Mouse (Mus musculus) CH12.LX (cell line): ENCODE data around the gene Adnp. TPM values are rescaled to one million over a fixed set of nuclear protein-coding genes. Genes with fewer than 3 reads are reported as not detected.

Source experiments
- DNase-seq: peaks from one replicate; pipeline ENCODE4 v3.0.0-alpha.2; 2013; ENCODE audit errors: extremely low read depth
- H3K27ac ChIP-seq: 2 replicates; pipeline ENCODE4 v1.5.1; 2012; ENCODE audit warnings: low read depth, mild to moderate bottlenecking, control low read depth, moderate library complexity; ENCODE audit not compliant: insufficient read depth
- H3K27me3 ChIP-seq: replicated peaks from 2 replicates; pipeline ENCODE3; 2012; ENCODE audit warnings: inconsistent platforms
- H3K36me3 ChIP-seq, 2 experiments: replicated peaks in 1 of 2; 2 replicates each; pipeline versions ENCODE3 to v1.6.1; 2012; ENCODE audit warnings: inconsistent platforms in 1 of 2, low read length in 1 of 2, mild to moderate bottlenecking in 1 of 2, mixed read lengths in 1 of 2, moderate library complexity in 1 of 2; ENCODE audit not compliant: control insufficient read depth in 1 of 2, insufficient read depth in 1 of 2
- H3K4me1 ChIP-seq, 2 experiments: 2 replicates each; pipeline ENCODE4 v1.6.1; 2012; ENCODE audit warnings: inconsistent platforms in 1 of 2, moderate library complexity in 1 of 2; ENCODE audit not compliant: insufficient read depth in 2 of 2, control insufficient read depth in 1 of 2
- H3K4me2 ChIP-seq: 2 replicates; pipeline ENCODE4 v1.6.1; 2012; ENCODE audit warnings: low read depth, mild to moderate bottlenecking, control low read depth; ENCODE audit not compliant: poor library complexity, insufficient read depth, severe bottlenecking
- H3K4me3 ChIP-seq, 3 experiments: fragments of 150-350 bp in 1 of 3; sonication (generic) in 1 of 3; replicated peaks in 1 of 3; 2 replicates each; pipeline versions ENCODE3 to v1.5.1; 2011 to 2012; ENCODE audit warnings: low read depth in 2 of 3, low read length in 2 of 3, mild to moderate bottlenecking in 2 of 3, moderate library complexity in 2 of 3, control low read depth in 1 of 3, improper control_type of control experiment in 1 of 3, inconsistent platforms in 1 of 3, mixed read lengths in 1 of 3; ENCODE audit not compliant: poor library complexity in 1 of 3
- H3K79me2 ChIP-seq: replicated peaks from 2 replicates; pipeline ENCODE4 v1.6.1; 2012; ENCODE audit warnings: mild to moderate bottlenecking, moderate library complexity; ENCODE audit not compliant: control insufficient read depth, poor library complexity, insufficient read depth, severe bottlenecking; ENCODE audit errors: extremely low read depth
- H3K9ac ChIP-seq: 2 replicates; pipeline ENCODE4 v1.6.1; 2012; ENCODE audit warnings: low read depth, mild to moderate bottlenecking, control low read depth, moderate library complexity; ENCODE audit not compliant: insufficient read depth
- H3K9me3 ChIP-seq: replicated peaks from 2 replicates; pipeline ENCODE3; 2012; ENCODE audit warnings: low read length, inconsistent platforms, mixed read lengths
- CHD1 ChIP-seq: IDR thresholded peaks from 2 replicates; pipeline ENCODE4 v1.6.1; 2012; ENCODE audit warnings: low read depth, low read length, improper control_type of control experiment, inconsistent platforms
- CHD2 ChIP-seq: IDR thresholded peaks from 2 replicates; pipeline ENCODE4 v1.6.1; 2011; ENCODE audit warnings: low read length, improper control_type of control experiment
- CTCF ChIP-seq, 2 experiments: IDR thresholded peaks in 1 of 2; conservative IDR thresholded peaks in 1 of 2; 2 replicates each; pipeline ENCODE4 v1.5.1; 2011 to 2012; ENCODE audit warnings: low read depth in 2 of 2, low read length in 2 of 2, improper control_type of control experiment in 1 of 2, inconsistent platforms in 1 of 2, mild to moderate bottlenecking in 1 of 2, moderate library complexity in 1 of 2
- E2F4 ChIP-seq: IDR thresholded peaks from 2 replicates; pipeline ENCODE4 v1.6.1; 2011; ENCODE audit warnings: low read depth, low read length, improper control_type of control experiment; ENCODE audit not compliant: insufficient replicate concordance
- EP300 ChIP-seq: IDR thresholded peaks from 2 replicates; pipeline ENCODE4 v1.6.1; 2011; ENCODE audit warnings: low read length, improper control_type of control experiment
- ETS1 ChIP-seq: conservative IDR thresholded peaks from 2 replicates; pipeline ENCODE4 v1.6.1; 2012; ENCODE audit warnings: low read depth, mild to moderate bottlenecking, inconsistent platforms, low read length, improper control_type of control experiment, moderate library complexity
- HCFC1 ChIP-seq: IDR thresholded peaks from 2 replicates; pipeline ENCODE4 v1.6.1; 2012; ENCODE audit warnings: low read depth, mild to moderate bottlenecking, inconsistent platforms, low read length, improper control_type of control experiment
- JUN ChIP-seq: IDR thresholded peaks from 2 replicates; pipeline ENCODE4 v1.6.1; 2011; ENCODE audit warnings: low read depth, mild to moderate bottlenecking, low read length, improper control_type of control experiment, moderate library complexity; ENCODE audit not compliant: insufficient read depth
- JUND ChIP-seq: conservative IDR thresholded peaks from 2 replicates; pipeline ENCODE4 v1.6.1; 2011; ENCODE audit warnings: low read depth, low read length, improper control_type of control experiment
- KAT2A ChIP-seq: IDR thresholded peaks from 2 replicates; pipeline ENCODE4 v1.6.1; 2012; ENCODE audit warnings: low read length, improper control_type of control experiment, inconsistent platforms; ENCODE audit not compliant: insufficient replicate concordance
- MEF2A ChIP-seq: IDR thresholded peaks from 2 replicates; pipeline ENCODE4 v1.6.1; 2014; ENCODE audit warnings: low read depth, mild to moderate bottlenecking, inconsistent platforms, low read length, improper control_type of control experiment, borderline replicate concordance
- MYC ChIP-seq: IDR thresholded peaks from 2 replicates; pipeline ENCODE4 v1.6.1; 2011; ENCODE audit warnings: low read depth, mild to moderate bottlenecking, improper control_type of control experiment, low read length
- NRF1 ChIP-seq: IDR thresholded peaks from 2 replicates; pipeline ENCODE4 v1.6.1; 2014; ENCODE audit warnings: low read depth, mild to moderate bottlenecking, inconsistent platforms, low read length, improper control_type of control experiment, moderate library complexity
- PAX5 ChIP-seq: IDR thresholded peaks from 2 replicates; pipeline ENCODE4 v1.6.1; 2012; ENCODE audit warnings: low read length, inconsistent platforms, mixed read lengths
- POLR2A ChIP-seq: IDR thresholded peaks from 2 replicates; pipeline ENCODE4 v1.6.1; 2011; ENCODE audit warnings: low read depth, mild to moderate bottlenecking, improper control_type of control experiment, low read length
- RAD21 ChIP-seq: IDR thresholded peaks from 2 replicates; pipeline ENCODE4 v1.6.1; 2011; ENCODE audit warnings: low read depth, mild to moderate bottlenecking, low read length, improper control_type of control experiment, moderate library complexity
- RCOR1 ChIP-seq: conservative IDR thresholded peaks from 2 replicates; pipeline ENCODE4 v1.6.1; 2012; ENCODE audit warnings: low read depth, mild to moderate bottlenecking, inconsistent platforms, low read length, improper control_type of control experiment
- SIN3A ChIP-seq: IDR thresholded peaks from 2 replicates; pipeline ENCODE4 v1.6.1; 2012; ENCODE audit warnings: low read length, improper control_type of control experiment, inconsistent platforms
- SMC3 ChIP-seq: IDR thresholded peaks from 2 replicates; pipeline ENCODE4 v1.6.1; 2011; ENCODE audit warnings: low read depth, low read length, improper control_type of control experiment
- TBP ChIP-seq: conservative IDR thresholded peaks from 2 replicates; pipeline ENCODE4 v1.6.1; 2011; ENCODE audit warnings: low read depth, low read length, improper control_type of control experiment
- TCF12 ChIP-seq: IDR thresholded peaks from 2 replicates; pipeline ENCODE4 v1.6.1; 2014; ENCODE audit warnings: low read depth, mild to moderate bottlenecking, inconsistent platforms, low read length, improper control_type of control experiment
- UBTF ChIP-seq: IDR thresholded peaks from 2 replicates; pipeline ENCODE4 v1.6.1; 2012; ENCODE audit warnings: low read depth, mild to moderate bottlenecking, inconsistent platforms, low read length, improper control_type of control experiment, moderate library complexity
- ZKSCAN1 ChIP-seq: IDR thresholded peaks from 2 replicates; pipeline ENCODE4 v1.6.1; 2012; ENCODE audit warnings: low read depth, inconsistent platforms, low read length, improper control_type of control experiment, borderline replicate concordance
- ZMIZ1 ChIP-seq: IDR thresholded peaks from 2 replicates; pipeline ENCODE4 v1.6.1; 2012; ENCODE audit warnings: low read depth, mild to moderate bottlenecking, inconsistent platforms, low read length, improper control_type of control experiment
- ZNF384 ChIP-seq: IDR thresholded peaks from 2 replicates; pipeline ENCODE4 v1.6.1; 2012; ENCODE audit warnings: low read depth, low read length, improper control_type of control experiment, inconsistent platforms
- dilution Hi-C: fragments of 300-500 bp; cut with MboI; formaldehyde crosslinking; loops from 2 replicates; pipeline ENCODE4 v1.14.3; 2020; ENCODE audit warnings: low sequenced_read_pairs; ENCODE audit not compliant: extremely low pct_unique_long_range_greater_than_20kb, extremely low pct_ligation_motif_present
- in situ Hi-C: fragments of 300-500 bp; cut with MboI; formaldehyde crosslinking; loops from 3 replicates; pipeline ENCODE4 v1.14.3; 2019; ENCODE audit warnings: low sequenced_read_pairs, low pct_ligation_motif_present, low pct_unique_long_range_greater_than_20kb, mixed read lengths
- polyA plus RNA-seq: library from polyadenylated mRNA; unstranded; fragments of >175 nt; gene quantifications from 2 replicates; pipeline ENCODE4 v1.2.1, GENCODE M21; 2012; ENCODE audit warnings: low read depth; ENCODE audit not compliant: insufficient read length
- total RNA-seq, 2 experiments: library from RNA; depleted of rRNA; stranded (reverse); fragments of 300-350 nt in 1 of 2; fragments of >200 nt in 1 of 2; gene quantifications; 2 replicates each; pipeline ENCODE4 v1.2.3; 2012 to 2014

The Adnp gene
- total and polyA plus RNA-seq, 3 experiments = 1.3 to 12.9 (median 3.3) TPM

DNA sequence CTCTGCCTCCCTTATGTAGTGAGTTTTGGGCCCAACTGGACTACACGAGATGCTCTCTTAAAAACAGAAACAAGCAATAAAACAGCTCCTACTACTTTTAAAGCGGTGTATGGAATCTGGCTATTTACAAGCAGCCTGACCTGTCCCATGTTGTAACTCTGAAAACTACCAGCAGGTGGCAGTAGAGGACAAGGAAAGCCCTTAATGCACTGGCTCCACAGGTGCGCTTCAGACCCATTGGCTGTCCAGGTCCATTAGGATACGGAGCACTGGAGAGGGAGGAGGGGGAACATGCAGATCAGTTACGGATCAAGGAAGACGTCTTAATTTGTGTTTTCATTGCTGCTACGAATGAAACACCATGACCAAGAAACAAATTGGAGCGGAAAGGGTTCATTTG, 43.4 kb upstream of the Adnp start (continued):
- no peak for TF ChIP-seq KAT2A
- TF ChIP-seq POLR2A = no peak

DNA sequence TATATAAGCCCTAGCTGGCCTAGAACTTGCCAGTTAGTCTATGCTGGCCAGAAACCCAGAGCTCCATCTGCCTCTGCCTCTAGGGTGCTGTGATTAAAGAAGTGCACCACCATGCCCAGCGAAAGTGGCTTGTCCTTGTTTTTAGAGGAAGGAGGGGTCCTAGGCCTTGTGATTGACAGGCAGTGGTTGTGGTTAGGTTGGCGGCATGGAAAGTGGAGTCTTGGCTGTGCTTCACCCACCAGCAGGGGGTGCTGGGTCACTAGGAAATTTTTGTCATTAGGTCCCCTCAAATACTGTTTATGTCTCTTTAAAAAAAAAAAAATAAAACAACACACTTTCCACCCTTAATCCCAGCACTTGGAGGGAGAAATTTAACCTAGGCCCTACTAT, 41.9 kb upstream of the Adnp start:
- dilution Hi-C loops = no loop called here
- Histone ChIP-seq H3K4me3 (no peak overlapping the region), H3K9me3 (no peaks in the 10 kb centered on the region), H3K9ac (no peak overlapping the region), H3K36me3 (no peaks in the 10 kb centered on the region), H3K4me2 (no peak overlapping the region), H3K79me2 (no peaks in the 10 kb centered on the region), H3K27ac (no peak overlapping the region), H3K27me3 (peaks cover 42% of the 10 kb centered on the region), H3K4me1 (no peaks in the 10 kb centered on the region; a peak in 1 of 4 replicates)
- peak; percentile 66 for DNase-seq
- TF ChIP-seq E2F4 = no peak
- TF ChIP-seq UBTF = no peak
- TF ChIP-seq CHD1 = no peak
- no peak for TF ChIP-seq TCF12
- TF ChIP-seq JUND = no peak
- TF ChIP-seq CHD2 = no peak
- no peak for TF ChIP-seq RCOR1
- TF ChIP-seq CTCF (conservative IDR thresholded peaks at IDR 0.05 in 1 of 2, IDR thresholded peaks at IDR 0.05 in 1 of 2; ENCODE audit: low read depth in 2 of 2, low read length in 2 of 2) = peak; percentile 28 to 66; a peak in 3 of 4 replicates
- TF ChIP-seq JUN = no peak
- peak; percentile 44 for TF ChIP-seq RAD21
- peak; percentile 72 for TF ChIP-seq ZNF384
- TF ChIP-seq HCFC1 = no peak
- TF ChIP-seq ZKSCAN1 = no peak
- in situ Hi-C loops = no loop called here

DNA sequence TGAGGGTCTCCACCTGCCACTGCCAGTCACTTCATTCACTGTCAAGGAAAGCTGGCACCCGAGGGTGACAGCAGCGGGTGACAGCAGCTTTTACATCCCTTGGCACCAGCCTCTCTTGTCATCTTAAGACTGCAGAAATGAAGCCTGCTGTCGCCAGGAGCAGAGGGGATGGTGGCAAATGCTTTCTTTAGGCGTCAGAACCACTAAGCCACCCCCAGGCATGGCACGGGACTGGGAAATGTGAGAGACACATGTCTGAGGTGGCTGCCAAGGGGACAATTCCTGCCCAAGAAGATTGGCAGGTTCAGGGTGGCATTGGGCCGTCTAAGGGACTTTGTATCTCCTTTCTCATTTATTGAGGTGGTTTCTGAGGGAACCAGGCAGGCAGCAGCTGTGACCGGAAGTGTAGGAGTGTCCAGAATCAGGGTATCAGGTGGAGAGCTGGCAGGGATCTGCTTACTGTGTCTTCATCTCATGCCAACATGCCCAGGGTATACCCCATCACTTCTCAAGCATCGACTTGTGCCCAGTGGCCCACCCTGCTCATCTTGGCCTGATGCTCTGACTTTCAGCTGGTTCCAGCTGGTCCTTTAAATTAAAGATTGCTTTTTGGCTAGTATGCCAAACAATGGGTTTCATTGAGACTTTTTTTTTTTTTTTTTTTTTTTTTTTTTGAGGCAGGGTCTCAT, 41.4 kb upstream of the Adnp start:
- TF ChIP-seq UBTF = no peak
- no peak for TF ChIP-seq TBP
- no peak for TF ChIP-seq MYC
- TF ChIP-seq ZKSCAN1 = no peak
- no peak for TF ChIP-seq ETS1
- no peak for TF ChIP-seq ZMIZ1
- TF ChIP-seq MEF2A = no peak
- TF ChIP-seq NRF1 = no peak
- TF ChIP-seq PAX5 = no peak
- no peak for TF ChIP-seq KAT2A
- TF ChIP-seq SMC3 = no peak
- TF ChIP-seq SIN3A = no peak
- no peak for TF ChIP-seq JUND
- TF ChIP-seq EP300 = no peak
- no peak overlapping the region for H3K9ac ChIP-seq
- DNase-seq = no peak
- H3K36me3 ChIP-seq = no peaks in the 10 kb centered on the region
- no peak overlapping the region for H3K4me2 ChIP-seq
- no peaks in the 10 kb centered on the region for H3K9me3 ChIP-seq
- H3K27ac ChIP-seq = no peak overlapping the region
- peaks cover 44% of the 10 kb centered on the region for H3K27me3 ChIP-seq
- no peaks in the 10 kb centered on the region; a peak in 1 of 4 replicates for H3K4me1 ChIP-seq
- in situ Hi-C loops = no loop called here
- H3K4me3 ChIP-seq = no peak overlapping the region
- dilution Hi-C loops = no loop called here
- H3K79me2 ChIP-seq = no peaks in the 10 kb centered on the region
